Mouse (Mus musculus): ENCODE data around the gene Elfn2.

DNA sequence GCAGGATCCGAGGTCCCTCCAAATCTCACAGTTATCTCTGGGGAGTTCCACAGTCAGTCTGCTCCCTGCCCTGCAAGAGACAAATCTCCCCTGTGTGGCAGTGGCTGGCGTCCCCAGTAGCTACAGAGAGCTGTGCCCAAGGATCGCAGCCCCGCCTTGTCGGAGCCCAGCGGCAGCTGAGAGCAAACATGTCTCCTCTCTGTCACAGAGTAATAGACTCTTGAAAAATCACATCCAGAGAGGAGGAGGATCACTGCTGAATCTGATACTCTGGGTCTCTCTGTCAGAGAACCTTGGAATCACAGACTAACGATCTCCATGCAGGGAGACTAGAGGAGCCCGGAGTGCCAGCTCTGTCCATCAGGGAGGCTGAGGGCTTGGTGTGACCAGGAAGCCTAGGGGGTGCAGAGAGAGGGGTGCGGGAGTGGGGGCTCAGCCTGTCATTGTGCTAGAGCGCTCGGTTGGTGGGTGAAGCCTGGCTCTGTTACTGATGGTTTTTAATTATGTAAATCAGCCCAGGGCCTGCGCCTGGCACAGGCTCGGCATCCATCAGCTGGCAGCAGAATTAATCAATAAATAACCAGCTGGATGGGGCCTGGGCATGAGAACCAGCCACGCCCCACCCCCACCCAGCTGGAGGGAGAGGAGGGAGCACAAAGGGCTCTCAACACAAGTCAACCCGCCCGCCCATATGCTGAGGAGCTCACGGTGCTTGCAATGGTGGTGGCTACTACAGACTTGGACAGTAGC is 17.0 kb upstream of the Elfn2 start:
- TF ChIP-seq POLR2A (IDR thresholded peaks at IDR 0.05; ENCODE audit: insufficient read length, low read depth) (no peak), CEBPB (IDR thresholded peaks at IDR 0.05; ENCODE audit: insufficient read depth, poor library complexity, severe bottlenecking) (no peak), MAX (IDR thresholded peaks at IDR 0.05; ENCODE audit: low read depth) (no peak), USF1 (IDR thresholded peaks at IDR 0.05; ENCODE audit: low read depth) (no peak), POLR2AphosphoS2 (IDR thresholded peaks at IDR 0.05; ENCODE audit: insufficient read length, low read depth) (no peak), MYOG (IDR thresholded peaks at IDR 0.05; ENCODE audit: control insufficient read depth in 1 of 3, insufficient read depth in 1 of 3, insufficient read length in 2 of 3, low read depth in 2 of 3) (no peak), MYOD1 (IDR thresholded peaks at IDR 0.05; ENCODE audit: control insufficient read depth in 1 of 3, insufficient read length in 2 of 3, low read depth in 2 of 3) (no peak), SRF (IDR thresholded peaks at IDR 0.05; ENCODE audit: control insufficient read depth, insufficient read length, low read depth) (no peak), E2F4 (IDR thresholded peaks at IDR 0.05; ENCODE audit: insufficient read depth) (no peak), TCF12 (IDR thresholded peaks at IDR 0.05; ENCODE audit: insufficient read depth, poor library complexity, severe bottlenecking) (no peak)
